In the genomic region with DNA sequence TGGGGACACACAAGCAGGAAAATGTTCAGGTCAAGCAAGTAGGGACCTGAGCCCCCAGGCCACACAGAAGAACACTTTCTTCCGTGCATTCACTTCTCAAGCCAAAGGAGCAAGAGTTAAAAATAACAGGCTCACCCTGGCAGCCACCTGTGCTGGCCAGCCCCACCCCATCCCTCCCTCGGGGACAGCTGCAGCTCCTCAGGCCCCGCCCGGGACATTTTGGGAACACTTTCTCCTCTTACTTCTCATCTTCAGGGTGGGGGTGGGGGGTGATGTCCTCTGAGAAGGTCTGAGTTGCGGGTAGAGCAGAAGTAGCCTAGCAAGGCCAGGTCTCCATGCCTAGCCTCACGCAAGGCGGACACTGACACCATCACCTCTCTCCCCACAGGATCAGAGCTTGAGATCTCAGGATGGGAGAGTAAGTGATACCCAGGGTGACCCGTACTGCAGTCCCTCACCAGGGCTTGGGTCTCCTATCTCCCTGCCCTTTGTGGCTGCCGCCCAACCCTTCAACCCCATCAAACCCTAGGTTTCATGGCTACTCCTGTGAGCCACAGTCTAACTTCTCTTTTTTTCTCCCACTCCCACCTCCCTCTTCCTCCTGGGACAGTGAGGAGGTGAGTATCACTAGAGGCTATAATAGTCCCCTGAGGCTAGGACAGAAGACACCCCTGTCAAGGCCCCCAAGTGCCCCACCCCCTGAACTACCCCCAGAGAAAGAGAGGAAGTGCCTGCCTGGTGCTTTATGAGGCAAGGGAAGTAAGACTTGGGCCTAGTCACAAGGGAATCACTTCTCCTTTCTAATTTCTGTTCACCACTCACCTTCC, we compare ENCODE assay signal across 1 mouse cellular context.
A peak's percentile ranks its signal among the peaks of the same experiment; 100 is the strongest.
TF ChIP-seq lines count a peak whose summit lies in the region.

No protein-coding gene starts in this region.

TF ChIP-seq in CH12.LX, 34 proteins besides CTCF, POLR2A, EP300 and RAD21:
- TF ChIP-seq CHD1 (IDR thresholded peaks at IDR 0.05; ENCODE audit: low read depth, low read length) (no peak), IRF4 (IDR thresholded peaks at IDR 0.05; ENCODE audit: low read depth, low read length) (peak; percentile 92), SMC3 (IDR thresholded peaks at IDR 0.05; ENCODE audit: low read depth, low read length) (peak; percentile 13; the same call in 1 of the 2 replicates), RCOR1 (conservative IDR thresholded peaks at IDR 0.05; ENCODE audit: low read depth, low read length) (peak; percentile 90), ZMIZ1 (IDR thresholded peaks at IDR 0.05; ENCODE audit: low read depth, low read length) (no peak), KAT2A (IDR thresholded peaks at IDR 0.05; ENCODE audit: insufficient replicate concordance, low read length) (0 out of 2 replicates have a peak, but pooled peaks have one; percentile 42), MXI1 (IDR thresholded peaks at IDR 0.05; ENCODE audit: low read depth, low read length) (peak; percentile 38; the same call in 1 of the 2 replicates), JUN (IDR thresholded peaks at IDR 0.05; ENCODE audit: insufficient read depth, low read depth, low read length) (no peak), CHD2 (IDR thresholded peaks at IDR 0.05; ENCODE audit: low read length) (peak; percentile 86), ZC3H11A (IDR thresholded peaks at IDR 0.05; ENCODE audit: low read depth, low read length) (no peak), HCFC1 (IDR thresholded peaks at IDR 0.05; ENCODE audit: low read depth, low read length) (peak; percentile 22; the same call in 1 of the 2 replicates), MAZ (IDR thresholded peaks at IDR 0.05; ENCODE audit: low read depth, low read length) (peak; percentile 92), JUND (conservative IDR thresholded peaks at IDR 0.05; ENCODE audit: low read depth, low read length) (0 out of 2 replicates have a peak, but pooled peaks have one; percentile 16), NELFE (IDR thresholded peaks at IDR 0.05; ENCODE audit: low read depth, low read length) (peak; percentile 27; the same call in 1 of the 2 replicates), MEF2A (IDR thresholded peaks at IDR 0.05; ENCODE audit: borderline replicate concordance, low read depth, low read length) (peak; percentile 94), MAFK (IDR thresholded peaks at IDR 0.05; ENCODE audit: insufficient replicate concordance, low read length) (peak; percentile 64; the same call in 1 of the 2 replicates), MYC (IDR thresholded peaks at IDR 0.05; ENCODE audit: low read depth, low read length) (0 out of 2 replicates have a peak, but pooled peaks have one; percentile 47), GABPA (IDR thresholded peaks at IDR 0.05; ENCODE audit: insufficient replicate concordance, low read depth, low read length) (no peak), TBP (conservative IDR thresholded peaks at IDR 0.05; ENCODE audit: low read depth, low read length) (0 out of 2 replicates have a peak, but pooled peaks have one; percentile 13), MAX (IDR thresholded peaks at IDR 0.05; ENCODE audit: low read length) (no peak), ELF1 (IDR thresholded peaks at IDR 0.05; ENCODE audit: low read depth, low read length) (peak; percentile 71), UBTF (IDR thresholded peaks at IDR 0.05; ENCODE audit: low read depth, low read length) (no peak), BHLHE40 (IDR thresholded peaks at IDR 0.05; ENCODE audit: low read depth, low read length) (peak; percentile 70; the same call in 1 of the 2 replicates), TCF12 (IDR thresholded peaks at IDR 0.05; ENCODE audit: low read depth, low read length) (peak; percentile 95), E2F4 (IDR thresholded peaks at IDR 0.05; ENCODE audit: insufficient replicate concordance, low read depth, low read length) (no peak), ETS1 (conservative IDR thresholded peaks at IDR 0.05; ENCODE audit: low read depth, low read length) (peak; percentile 66)
